Mouse (Mus musculus): ENCODE data around the gene Hebp2. TPM values are rescaled to one million over a fixed set of nuclear protein-coding genes. Genes with fewer than 3 reads are reported as not detected.

The Hebp2 gene
- total and polyA plus RNA-seq, 3 experiments: 0.08 TPM; not detected in 2

- in situ Hi-C loops (cut with MboI; ENCODE audit: low pct_ligation_motif_present, low pct_unique_long_range_greater_than_20kb, low sequenced_read_pairs): loop anchor here (25.0 kb wide), 1 partner anchor 338 kb away; no protein-coding TSS in a partner anchor
- H3K36me3 ChIP-seq (replicated peaks in 1 of 2; ENCODE audit: control insufficient read depth in 1 of 2, insufficient read depth in 1 of 2, low read length in 1 of 2): no peaks in the 10 kb centered on the region
- DNase-seq (ENCODE audit: extremely low read depth): no peak
- dilution Hi-C loops (cut with MboI; ENCODE audit: extremely low pct_ligation_motif_present, extremely low pct_unique_long_range_greater_than_20kb, low sequenced_read_pairs): no loop called here
- H3K4me1 ChIP-seq (ENCODE audit: control insufficient read depth in 1 of 2, insufficient read depth in 2 of 2): no peaks in the 10 kb centered on the region
- TF ChIP-seq USF1 (IDR thresholded peaks at IDR 0.05; ENCODE audit: low read depth, low read length) (no peak), KAT2A (IDR thresholded peaks at IDR 0.05; ENCODE audit: insufficient replicate concordance, low read length) (no peak), MAFK (IDR thresholded peaks at IDR 0.05; ENCODE audit: insufficient replicate concordance, low read length) (no peak), POLR2A (IDR thresholded peaks at IDR 0.05; ENCODE audit: low read depth, low read length) (no peak), JUND (conservative IDR thresholded peaks at IDR 0.05; ENCODE audit: low read depth, low read length) (no peak), TBP (conservative IDR thresholded peaks at IDR 0.05; ENCODE audit: low read depth, low read length) (no peak), EP300 (IDR thresholded peaks at IDR 0.05; ENCODE audit: low read length) (no peak), POLR2AphosphoS2 (IDR thresholded peaks at IDR 0.05; ENCODE audit: low read depth, low read length) (no peak), E2F4 (IDR thresholded peaks at IDR 0.05; ENCODE audit: insufficient replicate concordance, low read depth, low read length) (no peak), BHLHE40 (IDR thresholded peaks at IDR 0.05; ENCODE audit: low read depth, low read length) (no peak), SIN3A (IDR thresholded peaks at IDR 0.05; ENCODE audit: low read length) (no peak), NRF1 (IDR thresholded peaks at IDR 0.05; ENCODE audit: low read depth, low read length) (no peak), ZMIZ1 (IDR thresholded peaks at IDR 0.05; ENCODE audit: low read depth, low read length) (no peak), GABPA (IDR thresholded peaks at IDR 0.05; ENCODE audit: insufficient replicate concordance, low read depth, low read length) (no peak), MAZ (IDR thresholded peaks at IDR 0.05; ENCODE audit: low read depth, low read length) (no peak), ZNF384 (IDR thresholded peaks at IDR 0.05; ENCODE audit: low read depth, low read length) (no peak), ETS1 (conservative IDR thresholded peaks at IDR 0.05; ENCODE audit: low read depth, low read length) (no peak)
- H3K9ac ChIP-seq (ENCODE audit: insufficient read depth, low read depth): no peak overlapping the region
- no peaks in the 10 kb centered on the region for H3K27me3 ChIP-seq (replicated peaks)
- H3K4me2 ChIP-seq (ENCODE audit: insufficient read depth, low read depth, poor library complexity, severe bottlenecking): no peak overlapping the region
- H3K79me2 ChIP-seq (replicated peaks; ENCODE audit: control insufficient read depth, extremely low read depth, insufficient read depth, poor library complexity, severe bottlenecking): no peaks in the 10 kb centered on the region
- H3K9me3 ChIP-seq (replicated peaks; ENCODE audit: low read length): no peaks in the 10 kb centered on the region
- no peak overlapping the region for H3K27ac ChIP-seq (ENCODE audit: insufficient read depth, low read depth)
- H3K4me3 ChIP-seq (replicated peaks in 1 of 3; ENCODE audit: low read depth in 2 of 3, low read length in 2 of 3, poor library complexity in 1 of 3): no peak overlapping the region
These were observed 3.7 kb upstream of the Hebp2 start for GRCm38 (mm10) chr10:18549321-18550216.

- no peak for DNase-seq (ENCODE audit: extremely low read depth)
- dilution Hi-C loops (cut with MboI; ENCODE audit: extremely low pct_ligation_motif_present, extremely low pct_unique_long_range_greater_than_20kb, low sequenced_read_pairs) (no loop called here), in situ Hi-C loops (cut with MboI; ENCODE audit: low pct_ligation_motif_present, low pct_unique_long_range_greater_than_20kb, low sequenced_read_pairs) (no loop called here)
- H3K4me1 ChIP-seq (ENCODE audit: control insufficient read depth in 1 of 2, insufficient read depth in 2 of 2): peaks cover 0 to 4% of the 10 kb centered on the region in 2 experiments; a peak in 1 of 4 replicates
- no peaks in the 10 kb centered on the region for H3K36me3 ChIP-seq (replicated peaks in 1 of 2; ENCODE audit: control insufficient read depth in 1 of 2, insufficient read depth in 1 of 2, low read length in 1 of 2)
- no peak overlapping the region for H3K4me2 ChIP-seq (ENCODE audit: insufficient read depth, low read depth, poor library complexity, severe bottlenecking)
- no peak overlapping the region for H3K27ac ChIP-seq (ENCODE audit: insufficient read depth, low read depth)
- H3K79me2 ChIP-seq (replicated peaks; ENCODE audit: control insufficient read depth, extremely low read depth, insufficient read depth, poor library complexity, severe bottlenecking): no peaks in the 10 kb centered on the region
- no peaks in the 10 kb centered on the region for H3K27me3 ChIP-seq (replicated peaks)
- no peaks in the 10 kb centered on the region for H3K9me3 ChIP-seq (replicated peaks; ENCODE audit: low read length)
- no peak overlapping the region for H3K4me3 ChIP-seq (replicated peaks in 1 of 3; ENCODE audit: low read depth in 2 of 3, low read length in 2 of 3, poor library complexity in 1 of 3)
- TF ChIP-seq ZNF384 (IDR thresholded peaks at IDR 0.05; ENCODE audit: low read depth, low read length): 0 out of 2 replicates have a peak, but pooled peaks have one; percentile 0
- no peak for TF ChIP-seq USF2 (conservative IDR thresholded peaks at IDR 0.05; ENCODE audit: low read depth, low read length)
- TF ChIP-seq TCF12 (IDR thresholded peaks at IDR 0.05; ENCODE audit: low read depth, low read length): no peak
- H3K9ac ChIP-seq (ENCODE audit: insufficient read depth, low read depth): no peak overlapping the region
These were observed 1.5 kb upstream of the Hebp2 start for GRCm38 (mm10) chr10:18547381-18547780.
